Mouse (Mus musculus) limb, embryonic 14.5 days (tissue): ENCODE results near the gene Ube2r2. TPM values are rescaled to one million over a fixed set of nuclear protein-coding genes. Genes with fewer than 3 reads are reported as not detected.
A peak's percentile ranks its signal among the peaks of the same experiment; 100 is the strongest.

Experiments
- ATAC-seq: fragments of 200-750 bp; cut with Nextera tagmentation; 2 replicates; pipeline ENCODE4 v1.8.0; 2017; ENCODE audit warnings: low read depth, moderate number of reproducible peaks, moderate TSS enrichment; ENCODE audit not compliant: low FRiP score
- DNase-seq: peaks from one replicate; pipeline ENCODE4 v3.0.0-alpha.2; 2015; ENCODE audit warnings: low spot score
- H3K27ac ChIP-seq: fragments of 300-500 bp; sonication (generic); replicated peaks from 2 replicates; pipeline ENCODE4 v1.5.1; 2014; ENCODE audit warnings: low read depth, mild to moderate bottlenecking, low read length, moderate library complexity, mixed read lengths
- H3K27me3 ChIP-seq: fragments of 300-500 bp; sonication (generic); 2 replicates; pipeline ENCODE4 v1.6.1; 2014; ENCODE audit warnings: low read length, mixed read lengths; ENCODE audit not compliant: control insufficient read depth, insufficient read depth
- H3K36me3 ChIP-seq: fragments of 300-500 bp; sonication (generic); 2 replicates; pipeline ENCODE4 v1.6.1; 2014; ENCODE audit warnings: mild to moderate bottlenecking, low read length, moderate library complexity, mixed read lengths; ENCODE audit not compliant: control insufficient read depth, insufficient read depth
- H3K4me1 ChIP-seq: fragments of 300-500 bp; sonication (generic); 2 replicates; pipeline ENCODE4 v1.6.1; 2014; ENCODE audit warnings: antibody characterized with exemption, low read length, mixed read lengths; ENCODE audit not compliant: control insufficient read depth, insufficient read depth
- H3K4me2 ChIP-seq: fragments of 300-500 bp; sonication (generic); replicated peaks from 2 replicates; pipeline ENCODE4 v1.6.1; 2014; ENCODE audit warnings: low read depth, mild to moderate bottlenecking, low read length, moderate library complexity; ENCODE audit not compliant: severe bottlenecking
- H3K4me3 ChIP-seq: fragments of 300-500 bp; sonication (generic); replicated peaks from 2 replicates; pipeline ENCODE4 v1.5.1; 2014; ENCODE audit warnings: low read length
- H3K9ac ChIP-seq: fragments of 300-500 bp; sonication (generic); 2 replicates; pipeline ENCODE4 v1.6.1; 2014; ENCODE audit warnings: mild to moderate bottlenecking, low read depth, low read length, moderate library complexity; ENCODE audit not compliant: severe bottlenecking
- H3K9me3 ChIP-seq: fragments of 300-500 bp; sonication (generic); 2 replicates; pipeline ENCODE4 v1.6.1; 2016; ENCODE audit warnings: low read length; ENCODE audit not compliant: control insufficient read depth
- POLR2A ChIP-seq: fragments of 200-500 bp; IDR thresholded peaks from 2 replicates; pipeline ENCODE4 v1.8.0; 2012; ENCODE audit warnings: inconsistent platforms, mild to moderate bottlenecking, moderate library complexity, borderline replicate concordance; ENCODE audit not compliant: insufficient read depth, insufficient read length; ENCODE audit errors: extremely low read depth
- WGBS: fragments of 180-500 bp; shearing (Covaris S2); extraction: QIAGEN DNeasy Blood & Tissue Kit; methylation state at CpG from one replicate; pipeline ENCODE4 v1.1.7; 2014; 5-methylcytosine and 5-hydroxymethylcytosine counted together
- polyA plus RNA-seq, 2 experiments: library from polyadenylated mRNA; depleted of rRNA in 1 of 2; stranded (reverse) in 1 of 2; unstranded in 1 of 2; fragments of >200 nt; fragmentation: Nextera tagmentation in 1 of 2; extraction: Ambion mirVana in 1 of 2; gene quantifications; 2 replicates each; pipeline versions ENCODE4 v1.2.1 to v1.2.3; 2012 to 2014

The Ube2r2 gene
- polyA plus RNA-seq, 2 experiments, result 96.6 to 182 TPM

DNA sequence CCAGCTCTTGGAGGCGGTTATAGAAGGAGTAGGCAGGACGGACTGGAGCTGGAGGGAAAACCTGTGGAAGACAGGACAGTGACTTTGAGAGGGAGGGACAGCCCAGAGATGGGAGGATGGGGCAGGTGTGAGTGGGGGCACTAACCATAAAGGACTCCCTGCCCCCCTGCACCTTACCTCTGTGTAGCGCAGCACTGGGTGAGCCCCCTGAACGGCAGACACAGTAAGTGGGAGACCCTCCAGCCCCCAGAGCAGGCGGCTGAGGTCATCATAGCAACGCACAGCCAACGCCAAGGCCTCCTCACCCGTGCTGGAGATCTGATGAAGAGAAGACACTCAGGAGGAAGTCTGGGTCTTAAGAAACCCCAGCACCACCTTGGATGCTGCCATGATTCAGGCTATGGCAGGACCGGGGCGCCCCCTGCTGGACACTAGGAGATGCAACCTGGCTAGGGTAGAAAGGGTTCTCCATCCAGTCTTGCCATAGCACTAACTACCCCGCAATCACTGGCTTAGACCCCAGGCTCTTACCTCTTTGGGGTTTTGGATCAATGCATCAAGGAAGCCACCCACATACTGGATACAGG is 16.7 kb upstream of the Ube2r2 start:
- no peak for ATAC-seq
- DNase-seq, result peak; percentile 58

DNA sequence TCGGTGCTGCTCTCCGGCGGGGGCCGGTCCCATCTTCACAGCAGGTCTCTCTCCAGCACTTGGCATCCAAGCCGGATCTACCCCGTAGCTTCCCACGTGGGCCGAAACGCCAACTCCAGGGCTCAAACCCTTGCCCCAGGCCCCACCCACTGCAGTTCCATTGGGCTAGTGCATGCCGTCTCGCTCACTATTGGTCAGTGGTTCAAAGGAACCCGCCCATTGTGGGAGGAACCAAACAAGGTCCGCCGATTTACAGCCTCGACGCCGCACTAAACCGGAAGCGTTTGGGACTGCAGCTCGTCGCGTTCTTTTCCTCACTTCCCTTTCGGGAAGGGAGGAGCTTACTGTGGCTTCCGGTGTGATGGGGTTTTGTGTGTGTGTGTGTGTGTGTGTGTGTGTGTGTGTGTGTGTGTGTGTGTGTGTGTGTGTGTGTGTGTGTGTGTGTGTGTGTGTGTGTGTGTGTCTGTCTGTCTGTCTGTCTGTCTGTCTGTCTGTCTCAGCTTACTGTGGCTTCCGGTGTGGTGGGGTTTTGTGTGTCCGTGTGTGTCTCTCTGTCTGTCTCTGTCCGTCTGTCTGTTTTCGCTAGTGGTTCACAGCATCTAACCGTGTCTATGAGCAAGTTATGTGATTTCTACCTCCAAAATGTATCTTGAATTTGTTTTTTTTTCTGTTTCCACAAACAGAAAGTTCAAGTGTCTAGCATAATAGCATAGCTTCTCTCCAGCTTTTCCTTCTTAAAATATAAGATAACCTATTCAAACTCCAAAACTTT is 11.2 kb upstream of the Ube2r2 start, which contains the start of gene Nol6:
Gene Nol6, minus strand, starts transcription at position 276 of the 772 bp plus-strand sequence.
- ATAC-seq, result peak; percentile 100
- WGBS, result 5% methylated on average over 28 of the region's 29 CpGs

More for the DNA sequence above, 16.7 kb upstream of the Ube2r2 start:
- H3K36me3 ChIP-seq, result peaks cover 91% of the 10 kb centered on the region
- no peak for TF ChIP-seq POLR2A
- no peaks in the 10 kb centered on the region for H3K27me3 ChIP-seq
- no peak overlapping the region for H3K4me3 ChIP-seq
- H3K4me1 ChIP-seq, result peaks cover 9% of the 10 kb centered on the region
- WGBS, result 76% methylated on average over 11 of the region's 11 CpGs
- no peak overlapping the region for H3K9ac ChIP-seq
- H3K9me3 ChIP-seq, result no peaks in the 10 kb centered on the region
- H3K4me2 ChIP-seq, result no peak overlapping the region
- no peak overlapping the region for H3K27ac ChIP-seq

DNA sequence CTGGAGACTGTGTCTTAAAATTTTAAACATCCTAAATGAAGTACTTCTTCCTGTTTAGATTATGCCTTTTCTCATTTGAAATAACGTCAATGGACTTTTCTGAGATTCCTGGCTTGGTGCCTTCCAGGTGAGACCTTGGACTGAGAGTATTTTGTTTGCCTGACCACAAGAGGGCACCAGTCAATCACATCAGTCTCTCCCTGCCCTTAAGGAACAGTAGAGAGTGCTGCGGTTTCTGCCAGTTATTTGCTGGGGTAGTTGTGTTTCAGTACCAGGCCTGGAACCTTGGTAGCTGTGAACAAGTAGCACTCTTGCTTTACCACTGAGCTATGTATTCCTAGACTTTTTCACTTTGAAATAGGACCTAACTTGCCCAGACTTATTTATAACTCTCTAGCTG is 6.1 kb upstream of the Ube2r2 start:
- 8% methylated on average over 2 of the region's 2 CpGs for WGBS
- Histone ChIP-seq H3K9me3 (no peaks in the 10 kb centered on the region), H3K27ac (no peak overlapping the region), H3K4me2 (no peak overlapping the region), H3K4me3 (no peak overlapping the region), H3K27me3 (no peaks in the 10 kb centered on the region), H3K36me3 (no peaks in the 10 kb centered on the region), H3K9ac (no peak overlapping the region), H3K4me1 (peaks cover 2% of the 10 kb centered on the region; the same call in 1 of the 2 replicates)
- DNase-seq, result peak; percentile 79
- no peak; the same call in 1 of the 2 replicates for ATAC-seq
- TF ChIP-seq POLR2A, result no peak

More for the DNA sequence above, 11.2 kb upstream of the Ube2r2 start, which contains the start of gene Nol6:
- TF ChIP-seq POLR2A, result no peak
- H3K9ac ChIP-seq, result peak within 1 kb of the TSS; percentile 62
- DNase-seq, result peak; percentile 100
- no peak within 1 kb of the TSS for H3K27ac ChIP-seq
- peaks cover 9% of the 10 kb centered on the region for H3K4me1 ChIP-seq
- H3K4me3 ChIP-seq, result peak within 1 kb of the TSS; percentile 69
- H3K27me3 ChIP-seq, result no peaks in the 10 kb centered on the region
- peaks cover 37% of the 10 kb centered on the region for H3K36me3 ChIP-seq
- peak within 1 kb of the TSS; percentile 88 for H3K4me2 ChIP-seq
- H3K9me3 ChIP-seq, result no peaks in the 10 kb centered on the region

DNA sequence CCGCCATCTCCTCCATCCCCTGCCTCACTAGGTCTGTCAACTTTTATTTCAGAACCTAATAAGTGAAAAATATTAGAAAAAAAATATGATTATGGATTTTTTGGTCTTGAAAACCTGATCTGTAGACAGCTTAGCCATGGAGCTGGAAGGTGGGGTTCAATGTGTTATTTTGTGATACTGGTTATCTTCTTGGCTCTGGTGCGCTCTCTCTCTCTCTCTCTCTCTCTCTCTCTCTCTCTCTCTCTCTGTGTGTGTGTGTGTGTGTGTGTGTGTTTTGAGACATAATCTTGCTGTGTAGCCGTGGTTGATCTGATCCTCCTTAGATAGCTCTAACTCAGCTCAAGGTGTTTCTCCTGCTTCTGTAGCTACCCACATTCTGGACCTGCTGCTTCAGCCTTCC is 5.7 kb upstream of the Ube2r2 start:
- Histone ChIP-seq H3K36me3 (no peaks in the 10 kb centered on the region), H3K4me1 (peaks cover 4% of the 10 kb centered on the region; the same call in 1 of the 2 replicates), H3K9ac (no peak overlapping the region), H3K27me3 (no peaks in the 10 kb centered on the region), H3K9me3 (no peaks in the 10 kb centered on the region), H3K27ac (no peak overlapping the region), H3K4me2 (no peak overlapping the region), H3K4me3 (no peak overlapping the region)
- WGBS, result 78% methylated on average over 3 of the region's 3 CpGs
- no peak for DNase-seq
- ATAC-seq, result no peak
- no peak for TF ChIP-seq POLR2A

DNA sequence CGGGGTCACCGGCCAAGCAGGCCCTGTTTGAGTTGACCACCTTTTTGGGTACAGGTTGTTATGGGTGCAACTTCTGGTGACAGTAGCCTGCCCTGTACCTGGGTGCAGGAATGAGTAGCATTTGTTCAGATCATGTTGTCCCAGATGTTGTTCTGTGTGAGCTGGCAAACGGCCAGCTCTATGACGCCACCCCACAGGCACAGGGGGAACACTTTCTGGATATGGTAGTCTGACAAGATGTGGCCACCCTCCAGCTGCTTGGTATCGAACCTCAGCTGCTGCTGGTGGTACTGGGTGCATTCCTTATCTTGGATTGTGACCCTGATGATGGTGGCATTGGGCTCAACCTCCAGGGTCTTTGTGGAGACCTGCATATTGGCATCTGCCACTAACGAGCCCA is 3.1 kb upstream of the Ube2r2 start:
- H3K4me1 ChIP-seq, result peaks cover 4% of the 10 kb centered on the region
- no peaks in the 10 kb centered on the region for H3K27me3 ChIP-seq
- 79% methylated on average over 6 of the region's 6 CpGs for WGBS
- ATAC-seq, result no peak
- no peak overlapping the region for H3K4me2 ChIP-seq
- no peaks in the 10 kb centered on the region for H3K36me3 ChIP-seq
- no peak for TF ChIP-seq POLR2A
- H3K9ac ChIP-seq, result no peak overlapping the region
- H3K9me3 ChIP-seq, result no peaks in the 10 kb centered on the region
- no peak overlapping the region for H3K4me3 ChIP-seq
- no peak for DNase-seq
- H3K27ac ChIP-seq, result no peak overlapping the region
